Mouse (Mus musculus): ENCODE results near the gene Hnrnph3.

Gene Hnrnph3

GRCm38 (mm10) chr10:63032267-63032666 is 8.2 kb upstream of the Hnrnph3 start:
- no peak for DNase-seq (ENCODE audit: low spot score in 2 of 2)

GRCm38 (mm10) chr10:63028396-63028795 is 4.4 kb upstream of the Hnrnph3 start:
- DNase-seq (ENCODE audit: low spot score in 2 of 2), result no peak

- DNase-seq (ENCODE audit: low spot score in 2 of 2), result no peak
These were observed 3.6 kb upstream of the Hnrnph3 start for GRCm38 (mm10) chr10:63027376-63028161.

- DNase-seq (ENCODE audit: low spot score in 2 of 2), result no peak
These were observed 2.8 kb upstream of the Hnrnph3 start for GRCm38 (mm10) chr10:63026795-63027160.

GRCm38 (mm10) chr10:63026156-63026794 is 2.3 kb upstream of the Hnrnph3 start:
- DNase-seq (ENCODE audit: low spot score in 2 of 2), result no peak

GRCm38 (mm10) chr10:63025491-63026011 is 1.5 kb upstream of the Hnrnph3 start:
- no peak for DNase-seq (ENCODE audit: low spot score in 2 of 2)

GRCm38 (mm10) chr10:63025016-63025415 is 999 bp upstream of the Hnrnph3 start:
- no peak for DNase-seq (ENCODE audit: low spot score in 2 of 2)

GRCm38 (mm10) chr10:63024580-63024910 is 528 bp upstream of the Hnrnph3 start:
- DNase-seq (ENCODE audit: low spot score in 2 of 2), result peak in 1 of 2 experiments; percentile 63

- peak in 1 of 2 experiments; percentile 56 for DNase-seq (ENCODE audit: low spot score in 2 of 2)
These were observed 782 bp downstream of the Hnrnph3 start for GRCm38 (mm10) chr10:63023121-63023748.

GRCm38 (mm10) chr10:63022541-63023120 is 1.4 kb downstream of the Hnrnph3 start:
- no peak for DNase-seq (ENCODE audit: low spot score in 2 of 2)

- DNase-seq (ENCODE audit: low spot score in 2 of 2), result no peak
These were observed 2.3 kb downstream of the Hnrnph3 start for GRCm38 (mm10) chr10:63021702-63022101.

GRCm38 (mm10) chr10:63019304-63019703 is 4.7 kb downstream of the Hnrnph3 start:
- DNase-seq (ENCODE audit: low spot score in 2 of 2), result no peak

- no peak for DNase-seq (ENCODE audit: low spot score in 2 of 2)
These were observed 9.8 kb downstream of the Hnrnph3 start for GRCm38 (mm10) chr10:63014168-63014567.

- no peak for DNase-seq (ENCODE audit: low spot score in 2 of 2)
These were observed 10.5 kb downstream of the Hnrnph3 start for GRCm38 (mm10) chr10:63013476-63013875.

- no peak for DNase-seq (ENCODE audit: low spot score in 2 of 2)
These were observed 12.5 kb downstream of the Hnrnph3 start for GRCm38 (mm10) chr10:63011556-63011955.

- no peak for DNase-seq (ENCODE audit: low spot score in 2 of 2)
These were observed 13.7 kb downstream of the Hnrnph3 start for GRCm38 (mm10) chr10:63010268-63010667.

- no peak for DNase-seq (ENCODE audit: low spot score in 2 of 2)
These were observed 15.8 kb downstream of the Hnrnph3 start for GRCm38 (mm10) chr10:63008193-63008592.

- no peak for DNase-seq (ENCODE audit: low spot score in 2 of 2)
These were observed 19.5 kb downstream of the Hnrnph3 start for GRCm38 (mm10) chr10:63004556-63004955.

GRCm38 (mm10) chr10:63003252-63003651 is 20.8 kb downstream of the Hnrnph3 start:
- no peak for DNase-seq (ENCODE audit: low spot score in 2 of 2)

- no peak for DNase-seq (ENCODE audit: low spot score in 2 of 2)
These were observed 23.4 kb downstream of the Hnrnph3 start for GRCm38 (mm10) chr10:63000584-63000983.

GRCm38 (mm10) chr10:62993991-62994390 is 30.0 kb downstream of the Hnrnph3 start:
- no peak for DNase-seq (ENCODE audit: low spot score in 2 of 2)

GRCm38 (mm10) chr10:62990636-62991035 is 33.4 kb downstream of the Hnrnph3 start:
- DNase-seq (ENCODE audit: low spot score in 2 of 2), result no peak

All from left cerebral cortex, adult 9 months (tissue).